Mouse (Mus musculus) cerebellum, adult 2 months (tissue): ENCODE measurements around the gene Sec16b. TPM values are rescaled to one million over a fixed set of nuclear protein-coding genes. Genes with fewer than 3 reads are reported as not detected.

Experiments
- DNase-seq, 2 experiments: peaks; one replicate each; pipeline ENCODE4 v3.0.0; 2021
- H3K27ac ChIP-seq: fragments of 200-500 bp; 2 replicates; pipeline ENCODE4 v1.5.1; 2012; ENCODE audit warnings: low read length, control low read depth, inconsistent platforms; ENCODE audit not compliant: insufficient read depth
- H3K27me3 ChIP-seq: fragments of 200-500 bp; 2 replicates; pipeline ENCODE4 v1.6.1; 2012; ENCODE audit warnings: inconsistent platforms, mild to moderate bottlenecking, low read length, moderate library complexity; ENCODE audit not compliant: control insufficient read depth, insufficient read depth
- H3K4me1 ChIP-seq: fragments of 200-500 bp; 2 replicates; pipeline ENCODE4 v1.6.1; 2011; ENCODE audit warnings: low read length; ENCODE audit not compliant: control insufficient read depth, insufficient read depth
- H3K4me3 ChIP-seq: fragments of 200-500 bp; replicated peaks from 2 replicates; pipeline ENCODE3; 2011; ENCODE audit warnings: mild to moderate bottlenecking, low read depth, low read length, control low read depth; ENCODE audit not compliant: insufficient read depth
- CTCF ChIP-seq: fragments of 200-500 bp; IDR thresholded peaks from 2 replicates; pipeline ENCODE4 v1.5.1; 2011; ENCODE audit warnings: low read depth, mild to moderate bottlenecking, control low read depth, low read length, moderate library complexity, borderline replicate concordance; ENCODE audit not compliant: insufficient read depth
- POLR2A ChIP-seq: fragments of 200-500 bp; IDR thresholded peaks from 2 replicates; pipeline ENCODE4 v1.6.1; 2011; ENCODE audit warnings: low read length, control low read depth, borderline replicate concordance; ENCODE audit not compliant: insufficient read depth
- WGBS: fragments of 180-500 bp; shearing (Covaris S2); methylation state at CpG from one replicate; pipeline ENCODE4 v1.1.7; 2018; 5-methylcytosine and 5-hydroxymethylcytosine counted together
- polyA plus RNA-seq: library from polyadenylated mRNA; depleted of rRNA; stranded (reverse); fragments of >200 nt; gene quantifications from 2 replicates; pipeline ENCODE4 v1.2.3, GENCODE M21; 2012; rRNA removed

The Sec16b gene
- polyA plus RNA-seq, 1 experiment = 0.51 TPM

DNA sequence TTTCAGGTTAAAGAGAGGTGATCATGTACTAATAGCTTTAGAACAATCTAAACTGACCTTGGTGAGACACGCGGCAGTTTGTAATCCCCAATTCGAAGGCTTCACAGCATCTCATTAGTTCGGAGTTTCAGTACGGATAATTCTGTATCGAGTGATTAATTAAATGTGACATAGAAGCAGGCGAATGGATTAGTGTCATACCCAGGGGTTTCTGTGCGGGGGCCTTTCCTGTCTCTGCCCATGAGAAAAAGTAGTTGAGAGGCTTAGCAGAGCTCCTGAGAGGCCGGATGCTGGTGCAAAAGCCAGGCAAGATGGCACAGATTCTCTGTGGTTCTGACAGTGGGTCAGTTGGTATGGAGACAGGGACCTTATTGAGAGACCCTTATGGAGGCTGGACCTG, 88.6 kb downstream of the Sec16b start:
- H3K4me3 ChIP-seq = no peak overlapping the region
- TF ChIP-seq POLR2A (no peak), CTCF (no peak)
- no peaks in the 10 kb centered on the region for H3K4me1 ChIP-seq
- H3K27me3 ChIP-seq = no peaks in the 10 kb centered on the region
- H3K27ac ChIP-seq = no peak overlapping the region
- 75% methylated on average over 9 of the region's 9 CpGs for WGBS
- DNase-seq = no peak

DNA sequence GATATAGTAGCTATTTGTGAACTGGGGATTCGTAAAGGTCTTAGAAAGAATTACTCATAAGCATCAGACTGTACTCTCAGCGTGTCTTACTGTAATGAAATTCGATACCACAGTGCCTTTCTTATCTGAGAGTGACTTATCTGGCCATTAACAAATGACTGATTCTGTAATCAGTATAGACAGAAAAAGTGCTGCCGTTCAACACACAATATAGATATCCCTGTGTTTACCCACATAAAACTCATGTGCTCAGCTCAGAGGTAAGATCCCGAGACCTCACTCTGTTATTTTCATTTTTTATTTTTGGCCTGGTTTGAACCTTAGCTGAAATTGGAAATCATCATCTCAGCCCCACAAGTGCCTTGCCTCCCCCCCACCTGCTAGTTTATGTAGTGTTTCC, 98.0 kb downstream of the Sec16b start:
- H3K4me1 ChIP-seq = no peaks in the 10 kb centered on the region
- 89% methylated on average over 5 of the region's 5 CpGs for WGBS
- DNase-seq = no peak
- H3K27me3 ChIP-seq = no peaks in the 10 kb centered on the region
- H3K4me3 ChIP-seq = no peak overlapping the region
- TF ChIP-seq POLR2A = no peak
- no peak overlapping the region for H3K27ac ChIP-seq

Other genes starting within 250 kb of the Sec16b start
- gene Rasal2, start 94.1 kb upstream of the Sec16b start, polyA plus RNA-seq = 14.6 and 14.9 TPM in 2 replicates
- 25.5 and 28.5 TPM in 2 replicates for gene Cryzl2, start 48.2 kb upstream of the Sec16b start, polyA plus RNA-seq